Mouse (Mus musculus): ENCODE measurements around the gene Urod.

DNA sequence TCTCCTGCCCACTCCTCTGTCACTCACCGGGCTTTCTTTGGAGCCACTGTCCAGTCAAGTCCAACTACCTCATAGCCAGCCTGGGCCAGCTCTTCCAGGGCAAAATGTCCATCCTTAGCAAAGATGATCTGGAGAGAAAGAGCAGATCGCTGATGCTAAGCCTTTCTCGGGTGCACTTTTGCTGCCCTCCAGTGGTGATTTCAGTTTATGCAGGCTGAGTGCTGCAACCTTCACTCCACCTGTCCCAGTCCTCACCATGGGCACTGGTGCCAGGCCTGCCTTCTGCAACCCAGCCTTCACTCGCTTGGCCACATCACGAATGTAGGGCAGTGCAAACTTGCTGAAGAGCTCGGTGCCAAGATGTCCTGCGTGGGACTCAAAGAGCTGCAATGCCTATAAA lies 2.8 kb downstream of the Urod start:
- TF ChIP-seq POLR2A (IDR thresholded peaks at IDR 0.05; ENCODE audit: borderline replicate concordance, insufficient read depth, low read length) = no peak
- TF ChIP-seq CTCF (IDR thresholded peaks at IDR 0.05; ENCODE audit: borderline replicate concordance, insufficient read depth, low read depth, low read length) = peak; percentile 93
